Mouse (Mus musculus) midbrain, embryonic 10.5 days (tissue): ENCODE measurements around the gene Vmn1r198. TPM values are rescaled to one million over a fixed set of nuclear protein-coding genes. Genes with fewer than 3 reads are reported as not detected.
"Not testable (repeated sequence)": the region's sequence is repeated elsewhere in the genome, so short reads cannot be mapped to it uniquely, and the experiment has no call there.

Experiments used
- DNase-seq: peaks from one replicate; pipeline ENCODE4 v3.0.0-alpha.2; 2017; ENCODE audit warnings: low spot score
- H3K27ac ChIP-seq: fragments of 300-500 bp; sonication (generic); replicated peaks from 2 replicates; pipeline ENCODE4 v1.5.1; 2016; ENCODE audit warnings: mild to moderate bottlenecking
- H3K27me3 ChIP-seq: fragments of 300-500 bp; sonication (generic); 2 replicates; pipeline ENCODE4 v1.6.1; 2016; ENCODE audit warnings: low read depth, mild to moderate bottlenecking; ENCODE audit not compliant: poor library complexity, severe bottlenecking
- H3K36me3 ChIP-seq: fragments of 300-500 bp; sonication (generic); 2 replicates; pipeline ENCODE4 v1.6.1; 2016; ENCODE audit warnings: mild to moderate bottlenecking, moderate library complexity
- H3K4me1 ChIP-seq: fragments of 300-500 bp; sonication (generic); 2 replicates; pipeline ENCODE4 v1.6.1; 2016
- H3K4me3 ChIP-seq: fragments of 300-500 bp; sonication (generic); 2 replicates; pipeline ENCODE4 v1.5.1; 2016; ENCODE audit warnings: mild to moderate bottlenecking, moderate library complexity
- H3K9me3 ChIP-seq: fragments of 300-500 bp; sonication (generic); replicated peaks from 2 replicates; pipeline ENCODE4 v1.6.1; 2016; ENCODE audit warnings: mild to moderate bottlenecking
- WGBS: fragments of 180-500 bp; shearing (Covaris S2); methylation state at CpG from one replicate; pipeline ENCODE4 v1.1.7; 2016; 5-methylcytosine and 5-hydroxymethylcytosine counted together
- polyA plus RNA-seq: library from polyadenylated mRNA; unstranded; fragments of >200 nt; fragmentation: Nextera tagmentation; extraction: Ambion mirVana; gene quantifications from 2 replicates; pipeline ENCODE4 v1.2.1, GENCODE M21; 2016

Vmn1r198 gene
- polyA plus RNA-seq: not detected in 2 replicates

DNA sequence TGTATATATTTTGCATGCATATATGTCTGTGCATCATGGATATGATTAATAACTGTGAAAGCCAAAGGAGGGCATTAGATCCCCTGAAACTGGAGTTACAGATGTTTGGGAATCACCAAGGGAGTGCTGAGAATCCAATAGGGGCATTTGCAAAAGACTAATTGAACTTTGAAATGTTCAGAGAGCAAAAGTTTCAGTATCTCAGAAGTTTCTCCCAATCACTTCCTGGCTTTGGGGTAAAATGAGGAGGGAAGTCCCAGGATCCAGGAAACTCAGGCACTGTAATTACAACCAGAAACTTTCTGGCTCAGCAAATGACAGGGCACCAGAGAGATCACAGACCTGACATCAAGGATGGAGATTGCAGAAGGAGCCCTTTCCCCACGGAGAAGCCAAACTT lies at the start of gene Vmn1r198:
Gene Vmn1r198, plus strand, starts transcription at position 301 of the 400 bp plus-strand sequence.
- Histone ChIP-seq H3K4me1 (no peaks in the 10 kb centered on the region), H3K9me3 (no peaks in the 10 kb centered on the region), H3K27ac (no peak within 1 kb of the TSS), H3K36me3 (no peaks in the 10 kb centered on the region), H3K27me3 (no peaks in the 10 kb centered on the region), H3K4me3 (no peak within 1 kb of the TSS)
- 76% methylated on average over 1 of the region's 1 CpGs for WGBS
- DNase-seq: no peak

DNA sequence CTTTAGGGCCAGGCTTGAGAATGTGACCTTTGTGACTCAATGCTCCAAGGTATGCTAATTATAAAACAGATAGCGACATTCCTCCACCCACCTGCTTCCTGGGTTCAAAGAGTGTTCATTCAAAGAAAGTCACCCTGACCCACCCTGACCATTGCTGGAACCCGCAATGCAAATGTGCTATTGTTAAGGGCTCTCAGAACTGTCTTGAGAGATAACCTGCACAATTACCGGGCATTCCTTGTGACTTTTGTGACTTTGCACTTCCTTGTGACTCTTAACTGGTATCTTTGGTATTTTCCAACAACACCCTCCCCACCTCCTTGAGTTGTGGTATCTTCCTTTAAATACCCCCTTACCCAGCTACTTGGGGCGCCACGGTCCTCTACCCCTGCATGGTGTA lies 42.1 kb upstream of the Vmn1r198 start:
- not testable (repeated sequence) for H3K27ac ChIP-seq, H3K4me3 ChIP-seq, H3K9me3 ChIP-seq, DNase-seq, H3K36me3 ChIP-seq, H3K4me1 ChIP-seq, H3K27me3 ChIP-seq
- WGBS: 92% methylated on average over 5 of the region's 5 CpGs

DNA sequence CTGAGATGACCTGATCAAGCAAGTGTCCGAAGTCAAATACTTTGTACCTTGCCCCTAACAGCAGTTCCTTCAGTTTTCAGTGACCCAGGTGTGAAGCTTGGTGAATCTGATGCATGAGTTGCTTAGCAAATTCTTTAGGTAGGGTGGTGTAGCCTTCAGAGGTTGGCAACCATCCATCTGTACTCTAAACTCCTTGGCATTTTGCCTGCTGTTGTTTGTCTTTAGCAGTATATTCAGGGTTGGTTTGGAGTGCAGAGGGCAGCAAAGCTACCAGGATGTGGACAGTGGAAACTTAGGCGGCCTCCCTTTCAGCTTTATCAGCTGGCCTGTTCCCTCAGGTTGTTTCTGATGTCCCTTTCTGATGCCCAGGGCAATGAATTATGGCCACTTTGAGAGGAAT lies 34.8 kb upstream of the Vmn1r198 start:
- Histone ChIP-seq H3K36me3 (no peaks in the 10 kb centered on the region), H3K27ac (no peak overlapping the region), H3K4me3 (no peak overlapping the region), H3K4me1 (no peaks in the 10 kb centered on the region), H3K27me3 (no peaks in the 10 kb centered on the region), H3K9me3 (no peaks in the 10 kb centered on the region)
- no peak for DNase-seq
- 90% methylated on average over 2 of the region's 2 CpGs for WGBS

DNA sequence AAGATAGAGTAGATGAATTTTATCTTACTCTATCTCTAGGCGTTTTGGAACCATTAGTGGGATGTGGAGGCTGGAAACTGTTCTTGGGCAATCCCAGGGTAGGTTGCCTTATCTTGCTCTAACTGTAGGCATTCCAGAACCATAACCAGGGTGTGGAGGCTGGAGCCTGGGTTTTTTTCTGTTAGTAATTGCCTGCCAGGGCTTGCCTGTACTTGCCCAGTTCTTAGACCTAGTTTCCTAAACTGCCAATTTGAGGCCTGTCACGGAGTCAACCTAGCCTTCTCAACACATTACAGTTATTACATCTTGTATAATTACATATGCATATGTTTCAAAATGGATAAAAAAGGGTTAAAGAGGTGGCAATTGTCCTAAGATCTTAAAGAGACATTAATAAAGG lies 32.8 kb upstream of the Vmn1r198 start:
- Histone ChIP-seq H3K9me3 (no peaks in the 10 kb centered on the region), H3K27me3 (no peaks in the 10 kb centered on the region), H3K27ac (no peak overlapping the region), H3K36me3 (no peaks in the 10 kb centered on the region), H3K4me3 (no peak overlapping the region), H3K4me1 (no peaks in the 10 kb centered on the region)
- WGBS: 89% methylated on average over 2 of the region's 2 CpGs
- no peak for DNase-seq

DNA sequence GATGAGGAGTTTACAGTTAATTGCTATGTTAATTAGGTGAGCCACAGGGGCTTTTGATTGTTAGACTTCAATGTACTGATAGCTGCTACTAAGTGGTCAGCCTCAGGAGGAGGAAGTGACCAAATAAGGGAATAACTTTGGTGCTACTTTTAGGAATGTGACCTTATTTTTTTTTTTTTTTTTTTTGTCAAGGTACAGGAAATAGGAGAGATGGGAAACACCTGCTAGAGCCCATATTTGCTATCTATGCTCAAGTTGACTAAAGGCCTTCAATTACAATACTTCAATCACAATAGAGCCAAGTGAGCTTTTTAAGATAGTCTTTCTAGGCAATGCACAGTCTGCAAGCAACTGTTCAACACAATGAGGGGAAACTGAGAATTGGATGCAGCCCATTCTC lies 30.1 kb upstream of the Vmn1r198 start:
- DNase-seq: no peak
- Histone ChIP-seq H3K27ac (no peak overlapping the region), H3K4me3 (no peak overlapping the region)

DNA sequence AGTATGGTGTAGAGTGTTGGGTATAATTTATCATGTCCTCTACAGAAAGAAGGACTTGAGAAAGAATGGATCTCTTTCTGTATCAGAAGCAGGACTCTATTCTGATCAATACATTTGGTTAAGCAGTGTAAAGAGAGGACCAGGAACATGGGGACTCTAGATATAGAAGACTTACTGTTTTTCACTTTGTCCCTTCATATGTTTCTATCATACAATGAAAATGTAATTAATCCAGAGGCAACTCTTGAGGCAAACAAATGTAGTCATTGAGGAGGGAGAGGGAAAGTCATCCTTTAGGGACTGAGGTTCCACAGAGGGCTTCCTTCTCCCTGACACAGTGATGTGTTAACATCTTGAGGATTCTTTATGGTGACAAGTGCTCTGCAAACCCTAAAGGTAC lies 25.9 kb upstream of the Vmn1r198 start, which contains the start of gene Vmn1r197:
Gene Vmn1r197, plus strand, starts transcription at position 301 of the 400 bp plus-strand sequence.
- no peak within 1 kb of the TSS for H3K27ac ChIP-seq
- no peaks in the 10 kb centered on the region for H3K27me3 ChIP-seq
- no peaks in the 10 kb centered on the region for H3K9me3 ChIP-seq
- H3K36me3 ChIP-seq: no peaks in the 10 kb centered on the region
- H3K4me3 ChIP-seq: no peak within 1 kb of the TSS
- DNase-seq: no peak
- H3K4me1 ChIP-seq: no peaks in the 10 kb centered on the region

More for the DNA sequence above, 30.1 kb upstream of the Vmn1r198 start:
- Histone ChIP-seq H3K36me3 (no peaks in the 10 kb centered on the region), H3K9me3 (no peaks in the 10 kb centered on the region), H3K4me1 (no peaks in the 10 kb centered on the region), H3K27me3 (no peaks in the 10 kb centered on the region)

DNA sequence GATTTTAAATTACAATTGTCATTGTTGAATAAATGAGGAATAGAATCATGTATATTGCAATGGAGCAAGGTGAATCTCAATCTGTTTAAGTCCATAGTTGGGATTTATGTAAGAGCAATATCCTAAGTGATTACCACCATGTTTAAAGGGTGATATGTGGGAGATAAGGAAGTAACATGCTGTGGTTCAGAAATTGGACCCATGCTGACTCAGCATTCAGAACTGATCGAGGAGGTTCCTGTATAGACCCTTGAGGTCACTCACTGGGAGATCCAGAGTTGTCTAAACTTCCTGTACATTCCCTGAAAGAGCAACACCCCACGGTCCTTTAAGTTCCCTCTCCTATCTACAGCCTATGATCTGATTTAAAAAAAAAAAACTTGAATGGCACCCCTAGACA lies 16.9 kb upstream of the Vmn1r198 start:
- H3K4me3 ChIP-seq: no peak overlapping the region
- no peak for DNase-seq
- H3K27ac ChIP-seq: no peak overlapping the region
- no peaks in the 10 kb centered on the region for H3K27me3 ChIP-seq
- 81% methylated on average over 2 of the region's 2 CpGs for whole genome bisulfite sequencing
- H3K36me3 ChIP-seq: no peaks in the 10 kb centered on the region
- no peaks in the 10 kb centered on the region for H3K9me3 ChIP-seq
- H3K4me1 ChIP-seq: no peaks in the 10 kb centered on the region

DNA sequence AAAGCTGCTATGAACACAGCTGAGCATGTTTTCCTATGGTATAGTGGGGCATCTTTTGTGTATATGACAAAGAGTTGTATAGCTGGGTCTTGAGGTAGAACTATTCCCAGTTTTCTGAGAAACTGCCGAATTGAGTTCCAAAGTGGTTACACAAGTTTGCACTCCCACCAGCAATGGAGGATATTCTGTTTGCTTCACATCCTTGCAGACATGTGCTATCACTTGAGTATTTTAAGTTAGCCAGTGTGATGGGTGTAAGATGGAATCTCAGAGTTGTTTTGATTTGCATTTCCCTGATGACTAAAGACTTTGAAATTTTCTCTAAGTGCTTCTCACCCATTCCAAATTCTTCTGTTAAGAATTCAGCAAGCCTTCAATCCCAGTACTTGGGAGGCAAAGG lies 14.6 kb upstream of the Vmn1r198 start:
- Histone ChIP-seq H3K27ac (no peak overlapping the region), H3K27me3 (no peaks in the 10 kb centered on the region), H3K4me1 (no peaks in the 10 kb centered on the region), H3K9me3 (no peaks in the 10 kb centered on the region), H3K4me3 (no peak overlapping the region), H3K36me3 (no peaks in the 10 kb centered on the region)
- DNase-seq: no peak
- WGBS: 91% methylated on average over 1 of the region's 1 CpGs

DNA sequence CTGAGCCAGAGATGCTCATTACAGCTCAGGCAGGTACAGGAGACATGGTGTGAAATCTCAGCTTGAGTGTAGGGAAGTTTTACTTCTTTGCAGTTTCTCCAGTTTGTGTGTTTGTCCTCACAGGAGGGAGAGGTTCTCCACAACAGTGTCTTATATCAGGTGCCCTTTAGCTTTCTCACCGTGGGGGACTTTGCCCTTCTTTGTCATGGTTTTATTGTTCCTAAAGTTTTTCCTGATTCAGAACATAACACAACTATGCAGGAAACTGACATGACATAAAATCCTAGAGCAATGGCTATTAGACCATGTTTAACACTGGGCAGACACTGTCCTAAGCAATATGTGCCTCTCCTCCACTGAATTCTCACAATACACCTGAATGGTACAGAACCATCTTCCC lies 649 bp downstream of the Vmn1r198 start:
- Histone ChIP-seq H3K27me3 (no peaks in the 10 kb centered on the region), H3K4me1 (no peaks in the 10 kb centered on the region), H3K9me3 (no peaks in the 10 kb centered on the region), H3K27ac (no peak overlapping the region), H3K4me3 (no peak overlapping the region), H3K36me3 (no peaks in the 10 kb centered on the region)
- WGBS: 88% methylated on average over 1 of the region's 1 CpGs
- no peak for DNase-seq

DNA sequence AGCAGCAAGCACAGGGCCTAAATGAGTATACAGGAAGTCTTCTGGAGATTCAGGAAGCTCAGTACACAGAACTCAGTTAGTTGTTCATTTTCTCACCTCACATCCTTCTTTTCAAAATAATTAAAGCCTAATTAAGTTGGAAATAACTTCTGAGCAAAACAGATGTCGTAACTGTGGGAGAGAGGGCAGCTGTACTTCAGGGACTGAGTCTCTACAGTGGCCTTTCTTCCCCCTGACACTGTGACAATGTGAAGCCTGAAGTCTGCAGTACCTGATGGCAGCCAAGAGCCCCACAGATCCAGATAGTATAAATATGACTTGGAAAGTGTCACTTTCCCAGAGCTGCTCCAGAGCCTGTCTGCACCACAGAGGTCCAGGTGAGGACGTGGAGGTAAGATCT lies 29.4 kb downstream of the Vmn1r198 start, which contains the start of gene Vmn1r199:
Gene Vmn1r199, plus strand, starts transcription at position 301 of the 400 bp plus-strand sequence.
- WGBS: 95% methylated on average over 2 of the region's 2 CpGs

DNA sequence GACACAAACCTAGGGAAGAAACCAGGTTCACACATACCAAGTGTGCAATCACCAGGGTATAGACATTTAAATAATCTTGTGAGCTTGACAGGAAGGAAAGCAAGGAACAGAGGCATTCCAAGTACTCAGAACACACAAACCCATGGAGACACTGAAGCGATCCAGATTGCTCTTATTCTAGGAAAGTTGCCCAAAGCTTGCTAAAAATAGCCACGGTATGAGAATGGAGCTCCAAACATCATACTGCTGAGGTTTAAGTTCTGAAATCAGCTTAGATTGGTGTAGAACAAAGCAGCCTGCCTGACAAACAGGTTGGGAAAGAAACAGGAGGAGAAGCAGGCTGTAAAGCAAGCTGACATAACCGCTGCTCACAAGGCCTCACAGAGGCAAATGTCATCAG lies 31.0 kb downstream of the Vmn1r198 start:
- H3K4me1 ChIP-seq, H3K36me3 ChIP-seq, H3K27ac ChIP-seq, DNase-seq, H3K9me3 ChIP-seq, H3K4me3 ChIP-seq, H3K27me3 ChIP-seq: not testable (repeated sequence)
- 77% methylated on average over 3 of the region's 3 CpGs for WGBS

More for the DNA sequence above, 29.4 kb downstream of the Vmn1r198 start, which contains the start of gene Vmn1r199:
- Histone ChIP-seq H3K4me1 (no peaks in the 10 kb centered on the region), H3K27ac (no peak within 1 kb of the TSS), H3K9me3 (no peaks in the 10 kb centered on the region), H3K4me3 (no peak within 1 kb of the TSS), H3K27me3 (no peaks in the 10 kb centered on the region), H3K36me3 (no peaks in the 10 kb centered on the region)
- no peak for DNase-seq

DNA sequence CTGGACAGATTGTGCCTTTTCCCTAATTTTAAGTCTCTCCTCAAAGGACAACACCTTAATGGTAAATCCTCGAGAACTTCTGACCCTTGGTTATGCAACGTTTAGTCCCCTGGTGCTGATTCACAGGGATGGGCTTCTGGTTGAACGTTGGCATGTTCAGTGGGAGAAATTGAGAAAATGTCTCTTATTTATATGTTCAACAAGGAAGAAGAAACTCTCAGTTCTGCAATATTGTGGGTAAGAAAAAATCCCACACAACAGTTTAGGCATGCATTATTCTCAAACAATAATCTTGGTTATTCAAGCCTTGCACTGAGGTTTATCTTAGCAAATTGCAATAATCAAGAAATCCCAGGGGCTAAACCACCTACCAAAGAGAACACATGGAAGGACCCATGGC lies 33.2 kb downstream of the Vmn1r198 start:
- Histone ChIP-seq H3K27ac (no peak overlapping the region), H3K4me3 (no peak overlapping the region), H3K27me3 (no peaks in the 10 kb centered on the region), H3K36me3 (no peaks in the 10 kb centered on the region), H3K4me1 (no peaks in the 10 kb centered on the region), H3K9me3 (no peaks in the 10 kb centered on the region)
- WGBS: 77% methylated on average over 3 of the region's 3 CpGs
- no peak for DNase-seq

DNA sequence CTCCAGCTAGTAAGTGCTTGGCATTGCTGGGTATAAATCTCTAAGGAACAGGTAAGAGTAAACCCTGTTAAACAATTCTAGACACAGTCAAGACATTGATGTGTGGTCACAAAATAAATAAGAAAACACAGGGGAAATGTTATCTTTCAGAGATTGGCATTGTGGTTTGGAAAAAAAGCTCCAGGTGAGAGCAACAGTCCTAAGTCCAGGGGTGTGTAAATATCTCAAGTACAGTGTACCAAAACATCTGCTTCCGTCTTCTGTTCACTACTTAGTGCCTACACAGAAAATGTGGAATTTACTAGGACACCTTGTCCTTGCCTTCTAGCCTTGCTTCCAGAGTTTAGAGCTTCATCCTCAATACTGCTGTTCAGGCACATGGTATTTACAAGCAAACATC lies 36.9 kb downstream of the Vmn1r198 start:
- Histone ChIP-seq H3K4me1 (peaks cover 13% of the 10 kb centered on the region), H3K4me3 (no peak overlapping the region), H3K27ac (no peak overlapping the region), H3K36me3 (no peaks in the 10 kb centered on the region), H3K27me3 (no peaks in the 10 kb centered on the region), H3K9me3 (no peaks in the 10 kb centered on the region)
- WGBS: 85% methylated on average over 1 of the region's 1 CpGs
- no peak for DNase-seq

DNA sequence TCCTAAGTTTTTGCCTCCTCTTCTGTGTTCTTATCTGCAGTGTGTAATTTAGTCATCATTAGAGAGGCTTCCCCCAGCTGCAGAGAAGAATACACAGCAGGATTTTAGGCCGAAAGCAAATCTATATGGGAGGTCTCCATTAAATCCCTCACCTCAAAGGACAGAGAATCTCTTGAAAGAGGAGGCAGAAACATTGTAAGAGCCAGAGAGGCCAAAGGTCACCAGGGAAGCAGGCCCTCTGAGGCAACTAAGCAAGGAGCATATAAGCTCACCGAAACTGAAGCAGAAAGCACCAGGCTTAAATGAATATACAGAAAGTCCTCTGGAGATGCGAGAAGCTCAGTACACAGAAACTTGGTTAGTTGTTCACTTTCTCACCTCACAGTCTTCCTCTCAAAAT lies 39.9 kb downstream of the Vmn1r198 start, which contains the start of gene Vmn1r200:
Gene Vmn1r200, plus strand, starts transcription at position 301 of the 400 bp plus-strand sequence.
- H3K27me3 ChIP-seq: no peaks in the 10 kb centered on the region
- no peak within 1 kb of the TSS for H3K4me3 ChIP-seq
- no peaks in the 10 kb centered on the region for H3K9me3 ChIP-seq
- DNase-seq: no peak
- no peak within 1 kb of the TSS for H3K27ac ChIP-seq
- peaks cover 13% of the 10 kb centered on the region for H3K4me1 ChIP-seq
- H3K36me3 ChIP-seq: no peaks in the 10 kb centered on the region
- 16% methylated on average over 3 of the region's 3 CpGs for WGBS
